Mouse (Mus musculus): ENCODE results near the gene Nol10. TPM values are rescaled to one million over a fixed set of nuclear protein-coding genes. Genes with fewer than 3 reads are reported as not detected.

The Nol10 gene
- polyA plus RNA-seq, 1 experiment from 2014 or later: 25.1 TPM

DNA sequence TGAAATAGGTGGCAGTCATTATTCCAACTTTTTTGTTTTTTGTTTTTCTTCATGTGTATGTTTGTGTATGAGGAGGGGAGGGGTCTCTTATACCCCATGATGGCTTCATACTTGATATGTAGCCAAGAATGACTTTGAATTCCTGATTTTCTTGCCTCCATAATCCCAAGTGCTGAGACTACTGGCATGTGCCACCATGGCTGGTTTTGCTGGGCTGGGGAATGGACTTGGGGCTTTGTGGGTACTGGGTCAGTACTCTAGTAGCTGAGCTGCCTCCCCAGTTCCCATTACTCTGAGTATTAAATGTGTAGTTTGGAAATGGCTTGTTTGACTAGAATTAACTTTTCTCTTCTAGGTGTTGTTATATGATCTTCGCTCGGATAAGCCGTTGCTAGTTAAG, 20.9 kb downstream of the Nol10 start:
- H3K4me2 ChIP-seq: no peak overlapping the region
- ATAC-seq (ENCODE audit: borderline replicate concordance, extremely low read depth, low FRiP score, low TSS enrichment): no peak
- no peaks in the 10 kb centered on the region for H3K4me1 ChIP-seq
- WGBS: 90% methylated on average over 3 of the region's 3 CpGs
- no peaks in the 10 kb centered on the region for H3K9me3 ChIP-seq
- H3K36me3 ChIP-seq: peaks cover 57% of the 10 kb centered on the region
- no peak overlapping the region for H3K9ac ChIP-seq
- H3K4me3 ChIP-seq: no peak overlapping the region
- H3K27ac ChIP-seq: no peak overlapping the region
- H3K27me3 ChIP-seq: no peaks in the 10 kb centered on the region

DNA sequence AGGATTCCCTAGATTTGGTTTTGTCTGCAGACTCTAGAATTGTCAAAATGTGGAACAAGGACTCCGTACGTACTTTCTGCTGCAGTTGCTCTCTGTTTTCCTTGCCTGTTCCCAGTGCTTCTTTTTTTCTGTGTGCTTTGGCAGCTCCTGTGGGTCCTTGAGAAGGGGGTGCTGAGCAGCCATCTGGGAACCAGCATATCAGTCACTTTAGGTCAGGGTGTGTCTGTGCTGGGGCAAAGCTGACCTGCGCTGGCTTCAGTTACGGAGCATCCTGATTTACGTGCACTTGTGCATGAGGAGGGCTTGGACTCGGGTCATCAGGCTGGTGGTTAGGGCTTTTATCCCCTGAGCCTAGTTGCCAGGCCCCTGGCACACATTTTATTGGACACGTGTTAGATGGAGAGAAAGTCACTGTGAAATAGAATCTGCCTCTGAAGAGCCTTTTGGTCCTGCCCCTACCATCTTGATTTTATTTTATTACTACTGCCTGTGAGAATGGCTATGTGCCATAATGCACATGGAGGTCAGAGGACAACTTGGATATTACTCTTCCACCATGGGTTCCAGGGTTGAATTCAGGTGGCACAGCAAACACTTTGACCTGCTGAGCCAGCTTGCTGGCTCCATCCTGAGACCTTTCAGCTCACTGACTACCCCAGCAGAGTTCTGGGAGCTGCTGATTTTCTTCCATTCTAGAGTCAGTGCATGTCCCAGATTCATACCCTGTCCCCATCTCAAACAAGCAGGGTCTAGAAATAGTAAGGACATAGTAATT, 21.5 kb downstream of the Nol10 start:
- WGBS: 84% methylated on average over 7 of the region's 7 CpGs
- Histone ChIP-seq H3K27ac (no peak overlapping the region), H3K27me3 (no peaks in the 10 kb centered on the region), H3K9ac (no peak overlapping the region), H3K4me3 (no peak overlapping the region), H3K36me3 (peaks cover 56% of the 10 kb centered on the region), H3K4me1 (no peaks in the 10 kb centered on the region), H3K9me3 (no peaks in the 10 kb centered on the region), H3K4me2 (no peak overlapping the region)
- no peak for ATAC-seq (ENCODE audit: borderline replicate concordance, extremely low read depth, low FRiP score, low TSS enrichment)

DNA sequence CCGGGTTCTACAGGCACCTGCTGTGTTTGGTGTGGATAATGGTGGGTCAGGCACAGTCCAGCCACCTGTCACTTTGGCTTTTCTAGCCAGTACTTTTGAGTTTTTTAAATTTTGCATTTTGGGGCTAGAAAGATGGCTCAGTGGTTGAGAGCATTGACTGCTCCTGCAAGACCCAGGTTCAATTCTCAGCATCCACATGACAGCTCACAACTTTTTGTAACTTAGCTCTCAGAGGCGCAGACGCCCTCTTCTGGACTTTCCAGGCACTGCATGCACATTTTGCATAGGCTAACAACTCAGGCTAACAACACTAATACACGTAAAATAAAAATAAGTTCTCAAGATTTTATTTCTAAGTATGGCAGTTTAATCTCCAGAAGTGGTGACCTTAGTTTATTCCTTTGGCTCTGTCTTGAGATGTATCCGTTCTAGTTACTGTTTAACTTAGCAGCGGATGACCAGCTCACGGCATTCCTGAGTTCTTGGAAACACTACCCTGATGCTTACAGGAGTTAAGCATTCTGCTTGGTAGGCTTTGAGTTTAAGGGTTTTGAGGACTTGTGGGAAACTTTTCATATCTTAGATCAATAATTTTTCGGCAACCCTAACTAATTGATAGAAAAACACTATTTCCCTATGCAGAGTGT, 23.5 kb downstream of the Nol10 start:
- Histone ChIP-seq H3K4me1 (no peaks in the 10 kb centered on the region), H3K27ac (no peak overlapping the region), H3K27me3 (no peaks in the 10 kb centered on the region), H3K4me3 (no peak overlapping the region), H3K36me3 (peaks cover 56% of the 10 kb centered on the region), H3K4me2 (no peak overlapping the region), H3K9me3 (no peaks in the 10 kb centered on the region), H3K9ac (no peak overlapping the region)
- no peak for ATAC-seq (ENCODE audit: borderline replicate concordance, extremely low read depth, low FRiP score, low TSS enrichment)
- WGBS: 85% methylated on average over 8 of the region's 8 CpGs

DNA sequence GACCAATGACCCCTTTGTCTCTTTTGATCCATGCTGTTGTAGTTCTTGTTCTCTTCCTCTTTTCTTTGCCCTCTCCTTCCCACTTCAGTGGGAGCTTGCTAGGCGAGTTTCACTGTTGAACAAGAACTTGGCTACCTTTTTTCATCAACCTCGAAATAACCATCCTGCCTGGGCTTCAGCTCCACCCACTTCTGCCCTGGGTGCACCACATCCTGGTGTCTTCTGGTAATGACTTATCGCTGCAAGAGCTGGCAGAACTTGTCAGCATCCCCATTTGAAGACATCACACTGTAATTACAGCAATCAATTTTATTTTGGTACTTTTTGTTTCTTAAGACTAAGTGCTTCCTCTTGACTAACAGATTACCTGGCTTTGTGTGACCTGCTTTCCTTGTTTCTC, 24.4 kb downstream of the Nol10 start:
- ATAC-seq (ENCODE audit: borderline replicate concordance, extremely low read depth, low FRiP score, low TSS enrichment): no peak
- Histone ChIP-seq H3K9ac (no peak overlapping the region), H3K4me3 (no peak overlapping the region), H3K4me2 (no peak overlapping the region), H3K27me3 (no peaks in the 10 kb centered on the region), H3K27ac (no peak overlapping the region), H3K9me3 (no peaks in the 10 kb centered on the region), H3K36me3 (peaks cover 63% of the 10 kb centered on the region), H3K4me1 (no peaks in the 10 kb centered on the region)
- 75% methylated on average over 3 of the region's 3 CpGs for WGBS

DNA sequence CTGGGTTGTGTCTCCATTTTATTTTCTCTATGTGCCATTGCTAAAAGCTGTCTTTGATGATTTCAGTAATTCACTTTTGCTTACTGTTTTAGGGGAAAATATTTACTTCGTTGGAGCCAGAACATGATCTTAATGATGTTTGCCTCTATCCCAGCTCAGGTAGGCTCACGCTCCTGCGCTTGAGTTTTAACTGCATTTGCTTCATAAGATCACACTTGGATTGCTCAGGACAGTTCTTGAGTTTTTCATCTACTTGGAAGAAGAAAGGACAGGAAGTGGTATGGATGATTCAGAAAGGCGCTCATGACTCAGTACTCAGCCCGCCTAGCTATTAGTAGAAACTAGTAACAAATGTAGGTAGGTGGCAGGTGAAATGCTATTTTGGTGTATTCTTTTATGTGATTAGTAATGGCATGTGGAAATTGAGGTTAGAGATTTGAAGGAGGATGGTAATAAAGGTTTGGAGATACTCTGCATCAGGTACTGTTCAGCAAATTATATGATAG, 25.3 kb downstream of the Nol10 start:
- H3K9ac ChIP-seq: no peak overlapping the region
- no peaks in the 10 kb centered on the region for H3K9me3 ChIP-seq
- H3K27ac ChIP-seq: no peak overlapping the region
- H3K27me3 ChIP-seq: no peaks in the 10 kb centered on the region
- ATAC-seq (ENCODE audit: borderline replicate concordance, extremely low read depth, low FRiP score, low TSS enrichment): no peak
- H3K36me3 ChIP-seq: peaks cover 62% of the 10 kb centered on the region
- H3K4me2 ChIP-seq: no peak overlapping the region
- 93% methylated on average over 5 of the region's 5 CpGs for WGBS
- no peak overlapping the region for H3K4me3 ChIP-seq
- H3K4me1 ChIP-seq: no peaks in the 10 kb centered on the region

DNA sequence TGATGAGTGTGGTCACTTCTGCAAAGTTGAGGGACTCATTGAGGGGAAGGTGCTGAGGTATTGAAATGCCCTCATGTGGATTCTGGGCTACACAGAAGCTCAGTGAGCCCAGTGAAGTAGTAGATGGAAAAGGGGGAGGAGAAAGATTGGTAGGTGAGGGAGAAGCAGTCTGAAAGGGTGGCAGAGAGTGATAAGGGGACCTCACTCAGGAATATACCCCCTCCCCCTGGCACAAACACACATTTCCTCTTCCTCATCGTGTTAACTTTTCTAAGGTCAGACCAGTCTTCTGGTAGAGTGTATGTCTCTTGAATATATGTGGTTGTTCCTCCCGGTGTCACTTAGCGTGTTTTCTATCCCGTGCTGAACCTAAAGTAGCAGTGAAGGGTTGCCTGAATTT, 27.0 kb downstream of the Nol10 start:
- no peak for ATAC-seq (ENCODE audit: borderline replicate concordance, extremely low read depth, low FRiP score, low TSS enrichment)
- no peak overlapping the region for H3K4me3 ChIP-seq
- no peak overlapping the region for H3K4me2 ChIP-seq
- no peak overlapping the region for H3K9ac ChIP-seq
- WGBS: 75% methylated on average over 4 of the region's 4 CpGs
- H3K27ac ChIP-seq: no peak overlapping the region
- no peaks in the 10 kb centered on the region for H3K9me3 ChIP-seq
- H3K27me3 ChIP-seq: no peaks in the 10 kb centered on the region
- no peaks in the 10 kb centered on the region for H3K4me1 ChIP-seq
- peaks cover 59% of the 10 kb centered on the region for H3K36me3 ChIP-seq

DNA sequence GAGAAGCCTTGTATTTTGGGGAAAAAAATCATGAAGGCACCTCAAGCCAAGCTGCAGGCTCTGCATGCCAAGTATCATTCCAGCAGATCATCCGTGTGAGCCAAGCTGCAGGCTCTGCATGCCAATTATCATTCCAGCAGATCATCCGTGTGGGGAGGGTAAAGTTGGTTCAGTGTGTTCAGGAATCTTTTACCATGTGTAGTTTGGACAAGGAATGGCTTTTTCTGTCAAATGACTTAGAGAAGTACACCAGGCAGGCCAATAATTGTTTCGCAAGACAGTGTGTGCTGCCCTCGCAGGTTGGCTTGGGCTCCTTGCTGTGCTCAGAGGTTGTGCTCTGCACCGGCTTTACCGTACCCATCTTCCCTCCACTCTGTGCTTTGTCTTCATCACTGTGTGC, 28.3 kb downstream of the Nol10 start:
- Histone ChIP-seq H3K27me3 (no peaks in the 10 kb centered on the region), H3K9me3 (no peaks in the 10 kb centered on the region), H3K36me3 (peaks cover 52% of the 10 kb centered on the region), H3K4me2 (no peak overlapping the region), H3K4me1 (no peaks in the 10 kb centered on the region), H3K4me3 (no peak overlapping the region), H3K27ac (no peak overlapping the region), H3K9ac (no peak overlapping the region)
- ATAC-seq (ENCODE audit: borderline replicate concordance, extremely low read depth, low FRiP score, low TSS enrichment): no peak
- WGBS: 86% methylated on average over 6 of the region's 6 CpGs

DNA sequence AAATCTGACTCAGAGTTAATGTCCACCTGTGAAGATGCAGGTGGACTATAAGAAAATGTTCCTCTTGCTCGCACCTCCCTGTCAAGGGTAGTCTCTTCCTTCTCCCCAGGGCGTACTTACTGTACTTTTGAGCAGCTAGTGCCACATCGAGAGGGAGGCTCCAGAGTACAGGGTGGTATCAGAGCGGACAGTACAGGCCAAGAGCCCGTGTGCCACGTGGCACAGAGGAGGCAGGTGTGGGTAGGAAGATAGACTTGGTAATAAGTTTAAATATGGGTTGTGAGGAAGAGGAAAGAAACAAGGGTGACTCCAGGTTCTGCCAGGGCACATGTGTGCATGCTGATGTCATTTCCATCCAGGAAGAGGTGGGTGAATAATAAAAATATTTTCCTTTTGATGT, 32.7 kb downstream of the Nol10 start:
- no peak overlapping the region for H3K4me3 ChIP-seq
- peaks cover 26% of the 10 kb centered on the region for H3K36me3 ChIP-seq
- H3K4me1 ChIP-seq: no peaks in the 10 kb centered on the region
- no peaks in the 10 kb centered on the region for H3K9me3 ChIP-seq
- no peaks in the 10 kb centered on the region for H3K27me3 ChIP-seq
- no peak; the same call in 1 of the 2 replicates for ATAC-seq (ENCODE audit: borderline replicate concordance, extremely low read depth, low FRiP score, low TSS enrichment)
- H3K9ac ChIP-seq: no peak overlapping the region
- 82% methylated on average over 6 of the region's 6 CpGs for WGBS
- no peak overlapping the region for H3K4me2 ChIP-seq
- H3K27ac ChIP-seq: no peak overlapping the region

DNA sequence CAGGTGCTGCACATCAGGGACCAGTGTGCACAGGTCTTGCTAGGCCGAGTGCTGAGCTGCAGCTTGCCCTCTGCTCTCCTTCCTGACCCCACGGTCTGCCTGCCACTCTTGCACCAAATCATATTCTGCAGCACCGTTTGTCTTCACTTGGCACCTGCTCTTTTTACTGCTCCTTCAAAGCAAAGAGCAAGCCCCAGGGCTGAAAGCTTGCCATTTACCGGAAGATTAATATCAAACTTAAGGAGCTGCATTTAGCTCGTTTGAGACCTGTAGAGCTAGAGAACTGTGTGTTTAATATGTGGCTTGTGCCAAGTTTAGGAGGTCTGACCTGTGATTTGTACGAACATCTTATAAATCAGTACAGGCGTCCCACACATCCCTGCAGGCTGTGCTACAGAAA, 34.5 kb downstream of the Nol10 start:
- WGBS: 72% methylated on average over 7 of the region's 7 CpGs
- Histone ChIP-seq H3K9ac (no peak overlapping the region), H3K27ac (no peak overlapping the region), H3K4me2 (no peak overlapping the region), H3K36me3 (peaks cover 15% of the 10 kb centered on the region), H3K4me3 (no peak overlapping the region), H3K27me3 (no peaks in the 10 kb centered on the region), H3K9me3 (no peaks in the 10 kb centered on the region), H3K4me1 (0 out of 2 replicates have a peak, but pooled peaks cover 9% of the 10 kb centered on the region)
- no peak for ATAC-seq (ENCODE audit: borderline replicate concordance, extremely low read depth, low FRiP score, low TSS enrichment)

DNA sequence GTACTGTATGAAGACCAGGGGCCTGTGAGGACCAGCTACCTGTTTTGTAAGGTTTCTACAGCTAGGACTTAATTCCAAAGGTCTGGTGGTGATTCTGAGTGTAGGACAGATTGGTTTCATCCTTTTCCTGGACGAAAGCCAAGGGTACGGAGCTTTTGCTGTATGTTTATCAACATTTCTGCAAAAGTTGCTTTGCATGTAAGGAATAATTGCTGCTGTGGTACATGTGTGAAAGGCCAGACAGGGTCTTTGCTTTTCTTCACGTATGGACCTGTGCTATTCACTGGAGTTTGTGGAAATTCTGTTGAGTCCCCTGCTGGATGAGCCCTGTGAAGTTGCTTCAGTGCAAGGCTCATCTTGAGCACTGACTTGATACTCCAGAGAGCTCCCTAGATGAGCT, 38.6 kb downstream of the Nol10 start:
- 46% methylated on average over 3 of the region's 3 CpGs for WGBS
- H3K27ac ChIP-seq: no peak overlapping the region

DNA sequence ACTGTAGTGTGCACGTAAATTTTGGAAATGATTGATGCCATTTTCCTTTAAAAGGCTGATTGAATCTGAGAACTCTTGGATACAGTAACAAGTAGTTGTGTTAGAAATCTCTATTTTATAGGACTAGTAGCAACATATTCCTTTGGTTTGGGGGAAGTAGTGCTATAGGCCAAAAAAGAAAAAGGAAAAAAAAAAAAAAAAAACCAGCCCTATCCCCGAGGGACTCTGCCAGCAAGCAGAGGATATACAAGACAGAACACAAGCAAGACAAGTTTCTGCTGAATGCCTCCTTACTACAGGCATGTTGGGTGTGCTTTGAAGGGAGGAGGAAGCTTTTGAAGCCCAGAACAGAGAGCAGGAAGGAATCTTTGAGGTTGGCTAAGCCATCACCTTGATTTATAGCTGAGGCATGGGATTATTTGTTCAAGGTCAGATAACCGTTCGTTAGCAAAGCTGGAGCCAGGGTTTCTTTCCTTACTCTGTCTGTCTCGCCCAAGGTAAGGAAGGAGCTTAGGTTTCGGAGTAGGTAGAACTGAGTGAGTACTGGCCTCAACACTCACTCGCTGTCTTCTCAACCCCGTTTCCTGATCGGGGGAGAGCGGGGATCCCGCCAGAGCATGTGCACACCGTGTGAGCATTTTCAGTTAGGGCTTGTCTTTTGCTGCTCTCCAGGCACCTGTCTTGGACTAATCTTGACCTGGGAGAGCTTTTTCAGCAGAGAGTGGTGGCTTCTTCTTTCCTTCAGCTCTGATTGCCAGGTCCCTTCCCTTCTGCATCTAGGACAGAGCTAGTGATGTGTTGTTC, 39.3 kb downstream of the Nol10 start:
- H3K4me1 ChIP-seq: peaks cover 15% of the 10 kb centered on the region; the same call in 1 of the 2 replicates
- no peak overlapping the region for H3K27ac ChIP-seq
- H3K4me3 ChIP-seq: no peak overlapping the region
- no peak overlapping the region for H3K9ac ChIP-seq
- no peaks in the 10 kb centered on the region for H3K9me3 ChIP-seq
- H3K36me3 ChIP-seq: 0 out of 2 replicates have a peak, but pooled peaks cover 1% of the 10 kb centered on the region
- H3K4me2 ChIP-seq: no peak overlapping the region
- H3K27me3 ChIP-seq: no peaks in the 10 kb centered on the region
- WGBS: 49% methylated on average over 12 of the region's 12 CpGs
- ATAC-seq (ENCODE audit: borderline replicate concordance, extremely low read depth, low FRiP score, low TSS enrichment): no peak

More for the DNA sequence above, 38.6 kb downstream of the Nol10 start:
- H3K9ac ChIP-seq: no peak overlapping the region
- no peak for ATAC-seq (ENCODE audit: borderline replicate concordance, extremely low read depth, low FRiP score, low TSS enrichment)
- peaks cover 15% of the 10 kb centered on the region; the same call in 1 of the 2 replicates for H3K4me1 ChIP-seq
- no peak overlapping the region for H3K4me2 ChIP-seq
- no peaks in the 10 kb centered on the region for H3K9me3 ChIP-seq
- no peaks in the 10 kb centered on the region for H3K27me3 ChIP-seq
- H3K36me3 ChIP-seq: 0 out of 2 replicates have a peak, but pooled peaks cover 6% of the 10 kb centered on the region
- no peak overlapping the region for H3K4me3 ChIP-seq

DNA sequence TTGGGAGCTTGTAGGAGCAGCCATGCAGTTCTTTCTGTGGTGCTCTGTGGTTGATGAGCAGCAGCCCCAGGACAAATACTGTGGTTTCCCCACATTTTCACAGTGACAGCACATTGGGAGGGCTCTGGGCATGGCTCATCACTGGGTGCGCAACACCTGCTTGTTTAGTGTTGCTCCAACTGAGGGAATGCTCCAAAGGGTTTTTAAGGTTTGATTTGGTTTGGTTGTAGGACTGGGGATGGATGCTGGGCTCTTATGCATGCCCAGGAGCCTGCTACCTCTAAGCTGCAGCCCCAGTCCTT, 39.8 kb downstream of the Nol10 start:
- 96% methylated on average over 1 of the region's 1 CpGs for WGBS
- Histone ChIP-seq H3K4me2 (no peak overlapping the region), H3K9me3 (no peaks in the 10 kb centered on the region), H3K9ac (no peak overlapping the region), H3K4me3 (no peak overlapping the region), H3K36me3 (no peaks in the 10 kb centered on the region), H3K27me3 (no peaks in the 10 kb centered on the region), H3K4me1 (peaks cover 15% of the 10 kb centered on the region; the same call in 1 of the 2 replicates), H3K27ac (no peak overlapping the region)
- ATAC-seq (ENCODE audit: borderline replicate concordance, extremely low read depth, low FRiP score, low TSS enrichment): no peak

All from lung, embryonic 15.5 days (tissue).